Mouse (Mus musculus): ENCODE results near the gene Scn11a. TPM values are rescaled to one million over a fixed set of nuclear protein-coding genes. Genes with fewer than 3 reads are reported as not detected.

The Scn11a gene
- polyA plus RNA-seq, 1 experiment: 0.08 TPM

- 92% methylated on average over 5 of the region's 5 CpGs for WGBS
- DNase-seq: no peak
- no peaks in the 10 kb centered on the region for H3K27me3 ChIP-seq (ENCODE audit: control insufficient read depth, insufficient read depth, low read length)
- no peak overlapping the region for H3K4me3 ChIP-seq (replicated peaks; ENCODE audit: insufficient read depth, low read depth, low read length)
- TF ChIP-seq POLR2A (IDR thresholded peaks at IDR 0.05; ENCODE audit: borderline replicate concordance, insufficient read depth, low read length) (no peak), CTCF (IDR thresholded peaks at IDR 0.05; ENCODE audit: borderline replicate concordance, insufficient read depth, low read depth, low read length) (no peak)
- no peak overlapping the region for H3K27ac ChIP-seq (ENCODE audit: insufficient read depth, low read length)
- H3K4me1 ChIP-seq (ENCODE audit: control insufficient read depth, insufficient read depth, low read length): no peaks in the 10 kb centered on the region
These were observed 11.6 kb downstream of the Scn11a start for GRCm38 (mm10) chr9:119813631-119814030.

DNA sequence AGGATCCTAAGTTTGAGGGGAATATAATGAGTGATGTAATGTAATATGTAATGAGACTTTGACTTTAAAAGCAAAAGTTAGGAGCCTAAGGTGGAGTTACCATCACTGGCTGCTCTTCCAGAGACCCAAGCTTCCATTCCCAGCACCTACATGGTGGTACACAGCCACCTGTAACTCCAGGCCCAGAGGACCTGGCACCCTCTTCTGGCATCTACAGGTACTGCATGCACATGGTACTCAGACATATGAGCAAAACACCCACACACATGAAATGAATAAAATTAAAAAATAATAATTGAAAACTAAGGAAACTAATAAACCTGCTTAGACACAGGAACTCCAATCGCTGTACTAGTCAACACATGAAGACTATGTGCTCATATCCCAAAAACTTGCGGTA, 18.8 kb downstream of the Scn11a start:
- Histone ChIP-seq H3K27me3 (ENCODE audit: control insufficient read depth, insufficient read depth, low read length) (no peaks in the 10 kb centered on the region), H3K4me1 (ENCODE audit: control insufficient read depth, insufficient read depth, low read length) (no peaks in the 10 kb centered on the region), H3K27ac (ENCODE audit: insufficient read depth, low read length) (no peak overlapping the region), H3K4me3 (replicated peaks; ENCODE audit: insufficient read depth, low read depth, low read length) (no peak overlapping the region)
- TF ChIP-seq POLR2A (IDR thresholded peaks at IDR 0.05; ENCODE audit: borderline replicate concordance, insufficient read depth, low read length) (no peak), CTCF (IDR thresholded peaks at IDR 0.05; ENCODE audit: borderline replicate concordance, insufficient read depth, low read depth, low read length) (peak; percentile 10; the same call in 1 of the 2 replicates)
- no peak for DNase-seq
- WGBS: 81% methylated on average over 2 of the region's 2 CpGs

DNA sequence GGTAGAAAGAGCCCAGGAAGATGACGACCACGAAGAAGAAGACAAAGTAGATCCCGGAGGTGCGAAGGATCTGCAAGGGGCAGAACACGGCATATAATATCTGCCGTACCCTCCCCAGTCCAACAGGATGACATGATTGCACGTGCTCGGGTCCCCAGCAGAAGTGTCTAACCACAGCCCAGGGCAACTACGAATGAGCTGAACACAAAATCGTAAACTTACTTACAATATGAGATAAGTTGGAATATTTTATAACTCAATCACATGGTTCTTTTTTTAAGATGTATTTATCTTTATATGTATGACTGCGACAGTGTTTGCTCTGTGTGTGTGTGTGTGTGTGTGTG, 20.8 kb downstream of the Scn11a start:
- Histone ChIP-seq H3K4me3 (replicated peaks; ENCODE audit: insufficient read depth, low read depth, low read length) (no peak overlapping the region), H3K4me1 (ENCODE audit: control insufficient read depth, insufficient read depth, low read length) (no peaks in the 10 kb centered on the region), H3K27ac (ENCODE audit: insufficient read depth, low read length) (no peak overlapping the region), H3K27me3 (ENCODE audit: control insufficient read depth, insufficient read depth, low read length) (no peaks in the 10 kb centered on the region)
- DNase-seq: no peak
- WGBS: 89% methylated on average over 11 of the region's 11 CpGs
- TF ChIP-seq CTCF (IDR thresholded peaks at IDR 0.05; ENCODE audit: borderline replicate concordance, insufficient read depth, low read depth, low read length) (no peak), POLR2A (IDR thresholded peaks at IDR 0.05; ENCODE audit: borderline replicate concordance, insufficient read depth, low read length) (no peak)

DNA sequence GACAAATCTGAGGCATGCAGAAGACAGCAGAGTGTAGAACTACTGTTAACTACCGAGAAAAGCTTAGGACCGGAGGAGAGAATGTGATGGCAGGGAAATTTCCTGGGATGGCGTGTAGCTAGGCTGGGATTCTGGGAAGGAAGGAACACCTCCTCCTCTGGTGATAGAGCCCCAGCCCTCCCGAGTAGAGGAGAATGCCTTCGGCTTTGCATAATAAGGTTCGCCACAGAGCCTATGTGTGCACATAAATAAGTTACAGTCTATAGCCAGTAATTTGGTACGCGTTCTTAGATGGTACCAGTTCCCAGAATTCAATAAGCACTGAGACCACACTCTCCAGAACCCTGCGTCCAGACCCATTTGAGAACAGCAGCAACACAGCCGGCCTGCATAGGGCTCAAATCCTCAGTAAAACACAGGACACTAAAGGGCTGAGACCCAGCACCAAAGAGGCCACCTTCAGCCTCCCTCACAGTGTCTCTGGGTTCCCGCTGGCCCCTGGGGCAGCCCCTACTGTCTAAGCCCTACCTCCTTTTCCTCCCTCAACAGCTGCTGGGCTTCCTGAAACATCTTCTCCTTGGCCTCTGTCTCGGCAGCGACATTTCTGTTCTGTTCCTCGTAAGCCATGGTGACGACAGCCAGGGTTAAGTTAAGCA, 21.3 kb downstream of the Scn11a start:
- 60% methylated on average over 15 of the region's 15 CpGs for WGBS
- no peaks in the 10 kb centered on the region for H3K27me3 ChIP-seq (ENCODE audit: control insufficient read depth, insufficient read depth, low read length)
- no peak overlapping the region for H3K4me3 ChIP-seq (replicated peaks; ENCODE audit: insufficient read depth, low read depth, low read length)
- no peak for TF ChIP-seq CTCF (IDR thresholded peaks at IDR 0.05; ENCODE audit: borderline replicate concordance, insufficient read depth, low read depth, low read length)
- TF ChIP-seq POLR2A (IDR thresholded peaks at IDR 0.05; ENCODE audit: borderline replicate concordance, insufficient read depth, low read length): no peak
- H3K27ac ChIP-seq (ENCODE audit: insufficient read depth, low read length): no peak overlapping the region
- no peaks in the 10 kb centered on the region for H3K4me1 ChIP-seq (ENCODE audit: control insufficient read depth, insufficient read depth, low read length)
- DNase-seq: no peak

GRCm38 (mm10) chr9:119803169-119803827, 22.0 kb downstream of the Scn11a start:
- Histone ChIP-seq H3K27ac (ENCODE audit: insufficient read depth, low read length) (no peak overlapping the region), H3K4me1 (ENCODE audit: control insufficient read depth, insufficient read depth, low read length) (no peaks in the 10 kb centered on the region), H3K4me3 (replicated peaks; ENCODE audit: insufficient read depth, low read depth, low read length) (no peak overlapping the region), H3K27me3 (ENCODE audit: control insufficient read depth, insufficient read depth, low read length) (no peaks in the 10 kb centered on the region)
- TF ChIP-seq CTCF (IDR thresholded peaks at IDR 0.05; ENCODE audit: borderline replicate concordance, insufficient read depth, low read depth, low read length): no peak
- no peak for TF ChIP-seq POLR2A (IDR thresholded peaks at IDR 0.05; ENCODE audit: borderline replicate concordance, insufficient read depth, low read length)
- DNase-seq: no peak
- WGBS: 36% methylated on average over 16 of the region's 16 CpGs

- no peaks in the 10 kb centered on the region for H3K27me3 ChIP-seq (ENCODE audit: control insufficient read depth, insufficient read depth, low read length)
- TF ChIP-seq CTCF (IDR thresholded peaks at IDR 0.05; ENCODE audit: borderline replicate concordance, insufficient read depth, low read depth, low read length): no peak
- whole genome bisulfite sequencing: 72% methylated on average over 6 of the region's 6 CpGs
These were observed 23.8 kb downstream of the Scn11a start for GRCm38 (mm10) chr9:119801460-119801859.

DNA sequence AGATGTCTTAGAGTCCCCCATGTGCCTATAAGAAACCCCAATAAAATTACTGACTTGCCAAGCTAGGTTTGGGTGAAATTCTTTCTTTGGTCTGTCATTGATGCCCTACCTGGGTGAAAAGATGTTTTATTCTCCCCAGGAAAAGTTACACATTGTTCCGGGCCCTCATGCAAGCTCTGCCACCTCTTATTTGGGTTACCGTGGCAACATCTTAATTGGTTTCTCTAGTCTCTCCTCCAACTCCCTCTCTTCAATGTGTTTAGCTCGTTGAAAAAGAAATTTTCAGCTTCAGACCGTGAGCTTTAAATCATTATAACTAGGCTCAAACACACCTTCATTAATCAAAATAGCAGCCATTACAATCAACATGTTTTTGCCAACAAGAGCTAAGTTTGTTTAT, 28.5 kb downstream of the Scn11a start:
- no peak overlapping the region for H3K27ac ChIP-seq (ENCODE audit: insufficient read depth, low read length)
- H3K4me3 ChIP-seq (replicated peaks; ENCODE audit: insufficient read depth, low read depth, low read length): no peak overlapping the region
- DNase-seq: no peak
- TF ChIP-seq CTCF (IDR thresholded peaks at IDR 0.05; ENCODE audit: borderline replicate concordance, insufficient read depth, low read depth, low read length): no peak
- TF ChIP-seq POLR2A (IDR thresholded peaks at IDR 0.05; ENCODE audit: borderline replicate concordance, insufficient read depth, low read length): no peak
- no peaks in the 10 kb centered on the region for H3K4me1 ChIP-seq (ENCODE audit: control insufficient read depth, insufficient read depth, low read length)
- 64% methylated on average over 4 of the region's 4 CpGs for WGBS
- H3K27me3 ChIP-seq (ENCODE audit: control insufficient read depth, insufficient read depth, low read length): no peaks in the 10 kb centered on the region

More at GRCm38 (mm10) chr9:119801460-119801859, 23.8 kb downstream of the Scn11a start:
- no peak for DNase-seq
- H3K4me1 ChIP-seq (ENCODE audit: control insufficient read depth, insufficient read depth, low read length): no peaks in the 10 kb centered on the region
- H3K27ac ChIP-seq (ENCODE audit: insufficient read depth, low read length): no peak overlapping the region
- no peak overlapping the region for H3K4me3 ChIP-seq (replicated peaks; ENCODE audit: insufficient read depth, low read depth, low read length)

DNA sequence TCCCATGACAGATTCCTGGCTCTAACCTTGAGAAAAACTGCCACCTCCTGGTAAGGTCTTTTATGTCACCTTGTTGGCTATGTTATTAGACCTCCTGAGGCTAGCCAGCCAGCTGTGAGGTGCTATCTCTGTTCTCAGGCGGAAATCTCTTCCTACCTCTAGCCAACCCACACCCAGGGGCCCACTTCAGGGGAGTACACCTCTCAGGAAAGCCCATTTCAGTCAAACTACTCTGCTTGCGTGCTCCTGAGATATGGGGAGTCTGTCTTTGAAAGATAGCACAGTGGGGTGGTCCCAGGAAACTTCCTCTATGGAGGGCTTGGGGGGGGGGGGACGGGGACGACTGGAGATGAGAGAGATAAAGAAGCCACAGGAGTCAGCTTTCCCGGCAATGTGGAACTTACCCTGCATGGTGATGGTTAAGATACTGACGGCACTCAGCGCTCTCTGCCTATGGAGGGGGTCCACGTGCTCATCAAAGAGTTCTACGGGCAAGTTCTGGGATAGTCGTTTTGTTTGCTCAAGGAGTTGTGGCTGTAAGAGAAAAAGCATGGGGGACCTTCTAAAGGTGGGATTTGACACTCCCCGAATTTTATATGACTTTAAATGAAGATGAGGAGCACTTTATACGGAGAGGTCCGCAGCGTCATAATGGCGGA, 29.9 kb downstream of the Scn11a start:
- Histone ChIP-seq H3K27me3 (ENCODE audit: control insufficient read depth, insufficient read depth, low read length) (no peaks in the 10 kb centered on the region), H3K4me3 (replicated peaks; ENCODE audit: insufficient read depth, low read depth, low read length) (no peak overlapping the region), H3K4me1 (ENCODE audit: control insufficient read depth, insufficient read depth, low read length) (no peaks in the 10 kb centered on the region), H3K27ac (ENCODE audit: insufficient read depth, low read length) (no peak overlapping the region)
- DNase-seq: no peak
- TF ChIP-seq CTCF (IDR thresholded peaks at IDR 0.05; ENCODE audit: borderline replicate concordance, insufficient read depth, low read depth, low read length) (no peak), POLR2A (IDR thresholded peaks at IDR 0.05; ENCODE audit: borderline replicate concordance, insufficient read depth, low read length) (no peak)
- WGBS: 79% methylated on average over 15 of the region's 15 CpGs

All from cerebellum, adult 2 months (tissue).